Mouse (Mus musculus) CD4-positive helper T cell, adult 2 months (primary cell): ENCODE data around the gene Timm50.

Experiments
- DNase-seq: peaks from one replicate; pipeline ENCODE4 v3.0.0-alpha.2; 2012; ENCODE audit warnings: low read depth, missing footprints, low spot score

The Timm50 gene

DNA sequence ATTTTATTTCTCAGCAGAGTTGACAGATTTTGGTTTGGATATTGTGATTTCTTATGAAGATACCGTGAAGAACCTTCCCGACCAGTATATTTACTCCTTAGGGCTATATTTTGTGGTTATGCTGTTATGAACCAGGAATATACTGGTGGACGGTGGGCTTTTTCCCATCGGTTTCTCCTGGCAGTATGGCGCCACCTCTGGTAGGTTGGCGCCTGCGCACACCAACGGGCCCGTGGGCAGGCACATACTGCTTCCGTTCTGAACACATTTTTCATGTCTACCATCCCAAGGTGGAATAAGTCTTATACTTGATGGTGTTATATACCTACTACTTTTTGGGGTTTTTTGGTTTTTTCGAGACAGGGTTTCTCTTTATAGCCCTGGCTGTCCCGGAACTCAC, 42.5 kb downstream of the Timm50 start:
- peak; percentile 18 for DNase-seq

DNA sequence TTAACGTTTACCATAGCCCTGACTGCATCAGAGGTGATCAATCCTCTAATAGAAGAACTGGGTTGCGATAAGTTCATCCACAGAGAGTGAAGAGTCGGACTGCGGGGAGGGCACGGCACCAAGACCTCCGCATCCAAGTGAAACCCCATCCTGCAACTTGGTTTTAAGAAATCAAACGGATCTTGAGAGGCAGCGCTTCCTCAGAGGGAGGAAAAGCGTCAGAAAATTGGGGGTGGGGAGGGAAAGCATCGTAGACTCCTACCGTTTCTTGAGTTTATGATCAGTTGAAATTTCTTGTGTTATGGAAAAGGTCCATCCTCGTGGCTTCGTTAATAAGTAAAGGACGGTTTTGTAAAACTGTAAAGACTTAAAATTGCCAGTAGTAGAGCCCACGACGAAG, 43.3 kb downstream of the Timm50 start:
- no peak for DNase-seq

DNA sequence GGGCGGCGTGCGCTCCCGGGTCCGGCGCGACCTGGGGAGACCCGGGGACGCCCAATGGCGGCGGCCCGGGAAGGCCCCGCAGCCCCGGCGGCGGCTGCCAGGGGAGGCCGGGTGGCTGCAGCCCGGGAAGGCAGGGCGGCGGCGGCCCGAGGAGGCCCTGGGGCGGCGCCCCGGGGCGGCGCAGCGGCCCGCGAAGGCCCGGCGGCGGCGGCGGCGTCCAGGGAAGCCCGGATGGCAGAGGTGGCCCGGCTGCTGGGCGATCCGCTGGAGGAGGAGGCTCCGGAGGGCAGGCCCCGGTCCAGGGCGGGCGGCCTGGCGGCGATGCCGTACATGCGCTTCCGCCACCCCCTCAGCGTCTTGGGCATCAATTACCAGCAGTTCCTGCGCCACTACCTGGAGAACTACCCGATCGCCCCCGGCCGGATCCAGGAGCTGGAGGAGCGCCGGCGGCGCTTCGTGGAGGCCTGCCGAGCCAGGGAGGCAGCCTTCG, 43.8 kb downstream of the Timm50 start:
- peak; percentile 48 for DNase-seq

DNA sequence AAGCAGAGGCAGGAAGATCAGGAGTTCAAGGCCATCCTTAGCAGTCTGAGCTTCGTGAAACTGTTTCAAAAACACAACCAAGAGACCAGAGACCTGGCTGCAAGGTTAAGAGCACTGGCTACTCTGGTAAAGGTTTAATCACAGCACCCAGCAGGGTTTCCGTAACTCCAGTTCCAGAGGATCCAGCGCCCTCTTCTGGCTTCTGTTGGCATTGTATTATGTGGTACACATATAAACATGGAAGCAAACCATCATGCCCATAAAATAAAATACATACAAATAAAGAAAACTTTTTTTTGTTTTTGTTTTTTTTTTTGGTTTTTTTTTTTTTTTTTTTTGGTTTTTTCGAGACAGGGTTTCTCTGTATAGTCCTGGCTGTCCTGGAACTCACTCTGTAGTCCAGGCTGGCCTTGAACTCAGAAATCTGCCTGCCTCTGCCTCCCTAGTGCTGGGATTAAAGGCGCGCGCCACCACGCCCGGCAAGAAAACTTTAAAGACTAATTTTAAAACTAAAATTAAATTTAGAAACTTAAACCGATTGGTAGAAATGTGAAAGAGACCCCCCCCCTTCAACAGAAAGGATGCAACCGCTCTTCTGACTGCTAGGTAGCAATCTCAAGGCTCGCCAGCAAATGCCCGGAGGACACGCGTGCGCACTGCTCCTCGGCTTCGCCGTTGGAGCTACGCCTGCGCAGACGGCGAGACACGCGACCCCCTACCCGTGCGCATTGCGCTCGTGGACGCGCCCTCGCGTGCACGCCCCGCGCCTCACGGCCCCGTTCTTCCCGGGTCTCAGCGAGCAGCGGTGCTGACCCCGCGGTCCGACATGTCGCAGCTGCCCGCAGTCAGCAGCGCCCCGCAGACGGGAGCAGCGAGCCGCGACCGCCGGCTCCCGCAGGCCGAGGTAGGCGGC, 44.5 kb downstream of the Timm50 start, which contains the start of gene Eid2:
Gene Eid2 (plus strand): TSS at position 753 of the 913 bp plus-strand sequence.
- peak; percentile 79 for DNase-seq

DNA sequence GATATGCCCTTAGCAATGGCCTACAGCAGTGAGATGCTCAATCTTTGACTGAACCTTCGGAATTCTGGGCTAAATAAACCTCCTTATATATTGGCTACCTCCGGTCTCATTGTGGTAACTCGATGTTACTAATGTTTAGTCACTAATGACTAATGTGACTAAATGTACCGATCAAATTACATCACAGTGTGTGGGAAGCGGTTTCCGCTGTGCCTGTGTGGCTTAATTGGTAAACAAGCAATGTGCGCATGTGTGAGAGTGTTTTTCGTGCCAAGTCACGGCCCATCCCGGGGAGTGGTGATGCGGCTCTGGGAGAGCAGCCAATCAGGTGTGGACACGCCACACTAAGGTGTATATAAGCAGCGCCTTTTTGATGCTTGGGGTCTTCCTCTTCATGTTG, 46.5 kb downstream of the Timm50 start:
- no peak for DNase-seq

DNA sequence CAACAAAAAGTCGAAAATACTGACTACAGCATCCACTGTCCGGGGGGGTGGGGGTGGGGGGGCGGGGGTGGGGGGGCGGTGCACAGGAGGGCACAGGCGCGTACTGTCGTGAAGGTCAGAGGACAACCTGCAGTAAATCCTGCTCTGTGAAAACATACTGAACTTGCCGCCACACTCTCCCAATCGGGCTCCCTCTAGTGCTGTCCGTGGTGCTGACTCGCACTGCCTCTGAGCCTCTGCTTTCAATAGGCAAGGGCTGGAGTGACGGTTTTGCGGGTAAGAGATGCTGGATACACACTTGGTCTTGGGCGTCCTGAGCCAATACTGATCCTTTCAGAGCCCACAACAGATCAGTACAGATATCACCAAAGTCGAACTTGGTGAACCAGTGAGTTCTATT, 48.1 kb downstream of the Timm50 start:
- peak; percentile 53 for DNase-seq

DNA sequence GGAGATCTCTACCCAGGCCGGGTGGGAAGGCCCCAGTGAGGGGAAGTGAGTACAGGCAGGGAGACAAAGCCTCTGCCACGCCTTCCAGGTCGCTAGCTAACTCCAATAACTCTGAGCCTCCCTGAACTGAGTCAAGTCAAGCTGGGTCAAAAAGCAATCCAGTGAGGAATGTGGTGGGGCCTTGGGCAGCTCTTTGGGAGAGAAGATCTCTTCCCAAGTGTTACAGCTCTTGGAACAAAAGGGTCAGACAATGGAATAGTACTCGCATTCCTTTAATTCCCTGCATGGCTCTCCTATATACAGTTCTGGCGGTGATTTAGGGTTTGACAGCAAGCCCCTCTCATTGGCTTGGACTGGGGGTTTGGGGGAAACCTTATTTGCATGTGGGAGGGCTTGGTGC, 49.0 kb downstream of the Timm50 start:
- DNase-seq: no peak
